Mouse (Mus musculus) limb, embryonic 12.5 days (tissue): ENCODE measurements at regions not wholly inside any gene's neighbourhood (a gene's known extent, or its start where the extent isn't known, plus 50 kb on each side); places are given as distances from the start of the nearest gene placed in this dataset.

Source experiments
- ATAC-seq: fragments of 200-750 bp; cut with Nextera tagmentation; 2 replicates; pipeline ENCODE4 v1.8.0; 2017; ENCODE audit warnings: low read depth, moderate TSS enrichment; ENCODE audit not compliant: insufficient number of reproducible peaks, insufficient read depth, low FRiP score, low TSS enrichment
- H3K27ac ChIP-seq: fragments of 300-500 bp; sonication (generic); 2 replicates; pipeline ENCODE4 v1.5.1; 2016; ENCODE audit warnings: mild to moderate bottlenecking, moderate library complexity
- H3K27me3 ChIP-seq: fragments of 300-500 bp; sonication (generic); 2 replicates; pipeline ENCODE4 v1.6.1; 2016; ENCODE audit warnings: mild to moderate bottlenecking, moderate library complexity
- H3K36me3 ChIP-seq: fragments of 300-500 bp; sonication (generic); 2 replicates; pipeline ENCODE4 v1.6.1; 2016; ENCODE audit warnings: mild to moderate bottlenecking, moderate library complexity
- H3K4me1 ChIP-seq: fragments of 300-500 bp; sonication (generic); replicated peaks from 2 replicates; pipeline ENCODE4 v1.6.1; 2016
- H3K4me2 ChIP-seq: fragments of 300-500 bp; sonication (generic); 2 replicates; pipeline ENCODE4 v1.6.1; 2016; ENCODE audit warnings: mild to moderate bottlenecking, moderate library complexity
- H3K4me3 ChIP-seq: fragments of 300-500 bp; sonication (generic); replicated peaks from 2 replicates; pipeline ENCODE4 v1.5.1; 2016; ENCODE audit warnings: mild to moderate bottlenecking
- H3K9ac ChIP-seq: fragments of 300-500 bp; sonication (generic); replicated peaks from 2 replicates; pipeline ENCODE4 v1.6.1; 2016; ENCODE audit warnings: mild to moderate bottlenecking, moderate library complexity
- H3K9me3 ChIP-seq: fragments of 300-500 bp; sonication (generic); 2 replicates; pipeline ENCODE4 v1.6.1; 2016; ENCODE audit warnings: mild to moderate bottlenecking, moderate library complexity
- WGBS: fragments of 180-500 bp; shearing (Covaris S2); methylation state at CpG from one replicate; pipeline ENCODE4 v1.1.7; 2016; 5-methylcytosine and 5-hydroxymethylcytosine counted together

GRCm38 (mm10) chr1:138343451-138343850, 69.9 kb downstream of the Atp6v1g3 start:
- no peaks in the 10 kb centered on the region for H3K27me3 ChIP-seq
- H3K36me3 ChIP-seq, result no peaks in the 10 kb centered on the region
- 90% methylated on average over 4 of the region's 4 CpGs for WGBS
- H3K27ac ChIP-seq, result no peak overlapping the region
- H3K4me2 ChIP-seq, result no peak overlapping the region
- H3K9ac ChIP-seq, result no peak overlapping the region
- no peaks in the 10 kb centered on the region for H3K9me3 ChIP-seq
- peaks cover 18% of the 10 kb centered on the region for H3K4me1 ChIP-seq
- no peak for ATAC-seq
- H3K4me3 ChIP-seq, result no peak overlapping the region

- no peaks in the 10 kb centered on the region for H3K9me3 ChIP-seq
- no peaks in the 10 kb centered on the region for H3K36me3 ChIP-seq
- peak overlapping the region; percentile 13; the same call in 1 of the 2 replicates for H3K27ac ChIP-seq
- H3K4me1 ChIP-seq, result peaks cover 21% of the 10 kb centered on the region
- no peaks in the 10 kb centered on the region for H3K27me3 ChIP-seq
- no peak overlapping the region for H3K4me2 ChIP-seq
- peak; percentile 78; the same call in 1 of the 2 replicates for ATAC-seq
- H3K9ac ChIP-seq, result no peak overlapping the region
- H3K4me3 ChIP-seq, result no peak overlapping the region
- 15% methylated on average over 4 of the region's 4 CpGs for WGBS
These were observed 71.4 kb downstream of the Atp6v1g3 start for GRCm38 (mm10) chr1:138344920-138345319.

GRCm38 (mm10) chr1:138345992-138346391, 72.5 kb downstream of the Atp6v1g3 start:
- 24% methylated on average over 10 of the region's 10 CpGs for WGBS
- H3K4me2 ChIP-seq, result peak overlapping the region; percentile 37
- peaks cover 21% of the 10 kb centered on the region for H3K4me1 ChIP-seq
- H3K27ac ChIP-seq, result peak overlapping the region; percentile 56; the same call in 1 of the 2 replicates
- H3K9me3 ChIP-seq, result no peaks in the 10 kb centered on the region
- H3K27me3 ChIP-seq, result no peaks in the 10 kb centered on the region
- no peak for ATAC-seq
- no peak overlapping the region for H3K9ac ChIP-seq
- H3K4me3 ChIP-seq, result no peak overlapping the region
- no peaks in the 10 kb centered on the region for H3K36me3 ChIP-seq

- WGBS, result 76% methylated on average over 5 of the region's 5 CpGs
- H3K4me3 ChIP-seq, result no peak overlapping the region
- H3K27me3 ChIP-seq, result no peaks in the 10 kb centered on the region
- H3K36me3 ChIP-seq, result no peaks in the 10 kb centered on the region
- peaks cover 21% of the 10 kb centered on the region for H3K4me1 ChIP-seq
- no peak overlapping the region for H3K4me2 ChIP-seq
- no peak overlapping the region for H3K9ac ChIP-seq
- H3K27ac ChIP-seq, result no peak overlapping the region
- H3K9me3 ChIP-seq, result no peaks in the 10 kb centered on the region
- ATAC-seq, result no peak
These were observed 73.4 kb downstream of the Atp6v1g3 start for GRCm38 (mm10) chr1:138346904-138347303.

- Histone ChIP-seq H3K4me3 (no peak overlapping the region), H3K9ac (no peak overlapping the region), H3K27ac (no peak overlapping the region), H3K9me3 (no peaks in the 10 kb centered on the region), H3K4me1 (peaks cover 21% of the 10 kb centered on the region), H3K36me3 (no peaks in the 10 kb centered on the region), H3K4me2 (no peak overlapping the region), H3K27me3 (no peaks in the 10 kb centered on the region)
- 50% methylated on average over 6 of the region's 6 CpGs for WGBS
- ATAC-seq, result no peak
These were observed 74.9 kb downstream of the Atp6v1g3 start for GRCm38 (mm10) chr1:138348447-138348846.

- Histone ChIP-seq H3K9ac (no peak overlapping the region), H3K4me1 (peaks cover 21% of the 10 kb centered on the region), H3K9me3 (no peaks in the 10 kb centered on the region), H3K27ac (no peak overlapping the region), H3K36me3 (no peaks in the 10 kb centered on the region), H3K4me3 (no peak overlapping the region), H3K4me2 (no peak overlapping the region), H3K27me3 (no peaks in the 10 kb centered on the region)
- 71% methylated on average over 2 of the region's 2 CpGs for WGBS
- ATAC-seq, result no peak
These were observed 75.6 kb downstream of the Atp6v1g3 start for GRCm38 (mm10) chr1:138349099-138349498.

- Histone ChIP-seq H3K4me2 (no peak overlapping the region), H3K4me3 (no peak overlapping the region), H3K4me1 (no peaks in the 10 kb centered on the region), H3K27ac (no peak overlapping the region), H3K9ac (no peak overlapping the region), H3K27me3 (no peaks in the 10 kb centered on the region), H3K36me3 (no peaks in the 10 kb centered on the region), H3K9me3 (0 out of 2 replicates have a peak, but pooled peaks cover 7% of the 10 kb centered on the region)
- 72% methylated on average over 1 of the region's 1 CpGs for WGBS
- ATAC-seq, result no peak
These were observed 82.9 kb downstream of the Atp6v1g3 start for GRCm38 (mm10) chr1:138356407-138356806.

GRCm38 (mm10) chr1:138362684-138363472, 89.3 kb downstream of the Atp6v1g3 start:
- H3K27me3 ChIP-seq, result no peaks in the 10 kb centered on the region
- H3K9me3 ChIP-seq, result no peaks in the 10 kb centered on the region
- no peak overlapping the region for H3K4me3 ChIP-seq
- WGBS, result 50% methylated on average over 11 of the region's 11 CpGs
- ATAC-seq, result no peak
- H3K36me3 ChIP-seq, result no peaks in the 10 kb centered on the region
- 0 out of 2 replicates have a peak, but pooled peaks cover 2% of the 10 kb centered on the region for H3K4me1 ChIP-seq
- no peak overlapping the region for H3K27ac ChIP-seq
- H3K4me2 ChIP-seq, result no peak overlapping the region
- no peak overlapping the region for H3K9ac ChIP-seq

- H3K4me2 ChIP-seq, result no peak overlapping the region
- H3K4me3 ChIP-seq, result no peak overlapping the region
- H3K9ac ChIP-seq, result no peak overlapping the region
These were observed 96.5 kb downstream of the Atp6v1g3 start for GRCm38 (mm10) chr1:138369953-138370482.

GRCm38 (mm10) chr1:138371474-138371873, 97.9 kb downstream of the Atp6v1g3 start:
- no peak for ATAC-seq
- Histone ChIP-seq H3K4me3 (no peak overlapping the region), H3K27ac (no peak overlapping the region), H3K4me2 (no peak overlapping the region), H3K27me3 (no peaks in the 10 kb centered on the region), H3K9ac (no peak overlapping the region), H3K9me3 (no peaks in the 10 kb centered on the region), H3K36me3 (no peaks in the 10 kb centered on the region), H3K4me1 (no peaks in the 10 kb centered on the region)
- WGBS, result 81% methylated on average over 1 of the region's 1 CpGs

More at GRCm38 (mm10) chr1:138369953-138370482, 96.5 kb downstream of the Atp6v1g3 start:
- no peaks in the 10 kb centered on the region for H3K9me3 ChIP-seq
- H3K4me1 ChIP-seq, result no peaks in the 10 kb centered on the region
- H3K27me3 ChIP-seq, result no peaks in the 10 kb centered on the region
- ATAC-seq, result no peak
- no peak overlapping the region for H3K27ac ChIP-seq
- H3K36me3 ChIP-seq, result no peaks in the 10 kb centered on the region

- peaks cover 14% of the 10 kb centered on the region for H3K4me1 ChIP-seq
- 57% methylated on average over 3 of the region's 3 CpGs for WGBS
- H3K27ac ChIP-seq, result no peak overlapping the region
- ATAC-seq, result no peak
- no peak overlapping the region for H3K4me2 ChIP-seq
- no peaks in the 10 kb centered on the region for H3K36me3 ChIP-seq
- no peak overlapping the region for H3K4me3 ChIP-seq
- H3K27me3 ChIP-seq, result no peaks in the 10 kb centered on the region
- H3K9me3 ChIP-seq, result no peaks in the 10 kb centered on the region
- no peak overlapping the region for H3K9ac ChIP-seq
These were observed 110.6 kb downstream of the Atp6v1g3 start for GRCm38 (mm10) chr1:138384146-138384545.
